Mouse (Mus musculus): ENCODE results near the gene Picalm.

DNA sequence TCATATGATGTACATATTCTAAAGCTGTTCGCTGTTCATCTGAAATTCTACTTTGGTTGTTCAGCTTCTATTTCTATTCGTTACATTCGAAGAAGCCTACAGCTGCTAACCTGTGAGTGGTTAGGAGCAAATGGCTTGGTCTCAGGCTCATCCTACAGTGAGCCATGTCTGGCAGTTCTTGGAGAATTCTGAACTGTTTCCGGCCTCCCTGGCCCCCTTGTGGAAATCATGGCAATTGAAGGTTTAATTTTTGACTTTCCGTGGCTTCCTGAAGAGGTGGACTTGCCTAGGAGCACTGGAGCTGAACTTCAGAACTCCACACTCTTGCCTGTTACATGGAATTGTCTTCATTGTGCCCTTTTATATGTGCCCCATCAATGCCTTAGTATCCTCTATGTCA lies 122.9 kb downstream of the Picalm start:
- TF ChIP-seq CTCF (IDR thresholded peaks at IDR 0.05; ENCODE audit: low read depth, low read length) (no peak), POLR2A (IDR thresholded peaks at IDR 0.05; ENCODE audit: extremely low read depth, insufficient read depth, low read length) (no peak)

Measured in liver, adult 2 months (tissue).